Mouse (Mus musculus): ENCODE results near the gene Cenpx. TPM values are rescaled to one million over a fixed set of nuclear protein-coding genes. Genes with fewer than 3 reads are reported as not detected.
"Not testable (repeated sequence)": the region's sequence is repeated elsewhere in the genome, so short reads cannot be mapped to it uniquely, and the experiment has no call there.

Cenpx gene
- total and polyA plus RNA-seq, 2 experiments from 2014 or later, result 70.8 to 94.6 TPM

GRCm38 (mm10) chr11:120679909-120680308, 33.6 kb downstream of the Cenpx start:
- 73% methylated on average over 3 of the region's 3 CpGs for WGBS
- no peak overlapping the region for H3K27ac ChIP-seq (ENCODE audit: low read depth, low read length)
- TF ChIP-seq CTCF (IDR thresholded peaks at IDR 0.05), result peak; percentile 63
- no peaks in the 10 kb centered on the region for H3K9me3 ChIP-seq (ENCODE audit: low read length)
- no peaks in the 10 kb centered on the region for H3K27me3 ChIP-seq (ENCODE audit: insufficient read depth, low read length)
- H3K4me1 ChIP-seq (ENCODE audit: insufficient read depth, low read length), result no peaks in the 10 kb centered on the region
- ATAC-seq (ENCODE audit: low FRiP score) (no peak), DNase-seq (ENCODE audit: low spot score) (no peak)
- H3K4me3 ChIP-seq (ENCODE audit: low read depth, low read length), result no peak overlapping the region
- no peak overlapping the region for H3K9ac ChIP-seq (replicated peaks; ENCODE audit: low read length, poor library complexity, severe bottlenecking)
- H3K4me2 ChIP-seq (ENCODE audit: low read depth, low read length, poor library complexity, severe bottlenecking), result no peak overlapping the region
- peaks cover 49% of the 10 kb centered on the region for H3K36me3 ChIP-seq (ENCODE audit: insufficient read depth, low read length)

GRCm38 (mm10) chr11:120676951-120677350, 36.6 kb downstream of the Cenpx start:
- no peak overlapping the region for H3K27ac ChIP-seq (ENCODE audit: low read depth, low read length)
- H3K9me3 ChIP-seq (ENCODE audit: low read length), result no peaks in the 10 kb centered on the region
- H3K4me1 ChIP-seq (ENCODE audit: insufficient read depth, low read length), result peaks cover 8% of the 10 kb centered on the region
- TF ChIP-seq CTCF (IDR thresholded peaks at IDR 0.05), result no peak
- H3K27me3 ChIP-seq (ENCODE audit: insufficient read depth, low read length), result no peaks in the 10 kb centered on the region
- H3K4me2 ChIP-seq (ENCODE audit: low read depth, low read length, poor library complexity, severe bottlenecking), result no peak overlapping the region
- no peak overlapping the region for H3K9ac ChIP-seq (replicated peaks; ENCODE audit: low read length, poor library complexity, severe bottlenecking)
- no peak overlapping the region for H3K4me3 ChIP-seq (ENCODE audit: low read depth, low read length)
- H3K36me3 ChIP-seq (ENCODE audit: insufficient read depth, low read length), result peaks cover 32% of the 10 kb centered on the region
- 96% methylated on average over 4 of the region's 4 CpGs for WGBS
- no peak for DNase-seq (ENCODE audit: low spot score)
- no peak for ATAC-seq (ENCODE audit: low FRiP score)

- not testable (repeated sequence) for H3K4me3 ChIP-seq (ENCODE audit: low read depth, low read length); H3K27ac ChIP-seq (ENCODE audit: low read depth, low read length); DNase-seq (ENCODE audit: low spot score); H3K4me1 ChIP-seq (ENCODE audit: insufficient read depth, low read length); H3K4me2 ChIP-seq (ENCODE audit: low read depth, low read length, poor library complexity, severe bottlenecking); ATAC-seq (ENCODE audit: low FRiP score); H3K9ac ChIP-seq (replicated peaks; ENCODE audit: low read length, poor library complexity, severe bottlenecking); H3K9me3 ChIP-seq (ENCODE audit: low read length); H3K27me3 ChIP-seq (ENCODE audit: insufficient read depth, low read length)
- peaks cover 24% of the 10 kb centered on the region for H3K36me3 ChIP-seq (ENCODE audit: insufficient read depth, low read length)
- 99% methylated on average over 5 of the region's 5 CpGs for WGBS
Measured at GRCm38 (mm10) chr11:120675875-120676274, 37.7 kb downstream of the Cenpx start.

- peak overlapping the region; percentile 71 for H3K4me3 ChIP-seq (ENCODE audit: low read depth, low read length)
- H3K27ac ChIP-seq (ENCODE audit: low read depth, low read length), result peak overlapping the region; percentile 82
- 29% methylated on average over 12 of the region's 12 CpGs for WGBS
- H3K4me2 ChIP-seq (ENCODE audit: low read depth, low read length, poor library complexity, severe bottlenecking), result peak overlapping the region; percentile 67
- H3K27me3 ChIP-seq (ENCODE audit: insufficient read depth, low read length), result no peaks in the 10 kb centered on the region
- no peaks in the 10 kb centered on the region for H3K9me3 ChIP-seq (ENCODE audit: low read length)
- peak overlapping the region; percentile 77 for H3K9ac ChIP-seq (replicated peaks; ENCODE audit: low read length, poor library complexity, severe bottlenecking)
- peaks cover 8% of the 10 kb centered on the region for H3K4me1 ChIP-seq (ENCODE audit: insufficient read depth, low read length)
- H3K36me3 ChIP-seq (ENCODE audit: insufficient read depth, low read length), result peaks cover 13% of the 10 kb centered on the region
- no peak for TF ChIP-seq CTCF (IDR thresholded peaks at IDR 0.05)
- DNase-seq (ENCODE audit: low spot score) (no peak), ATAC-seq (ENCODE audit: low FRiP score) (peak; percentile 28; the same call in 1 of the 2 replicates)
Measured at GRCm38 (mm10) chr11:120673594-120674122, 39.9 kb downstream of the Cenpx start.

GRCm38 (mm10) chr11:120672687-120673593, 40.6 kb downstream of the Cenpx start, which contains the start of gene Aspscr1:
Gene Aspscr1 (plus strand): TSS chr11:120672973.
- peak within 1 kb of the TSS; percentile 71 for H3K4me3 ChIP-seq (ENCODE audit: low read depth, low read length)
- WGBS, result 1% methylated on average over 74 of the region's 83 CpGs
- peak; percentile 94 for ATAC-seq (ENCODE audit: low FRiP score)

GRCm38 (mm10) chr11:120666617-120667016, 46.9 kb downstream of the Cenpx start:
- Histone ChIP-seq H3K27ac (ENCODE audit: low read depth, low read length) (no peak overlapping the region), H3K4me2 (ENCODE audit: low read depth, low read length, poor library complexity, severe bottlenecking) (no peak overlapping the region), H3K4me1 (ENCODE audit: insufficient read depth, low read length) (no peaks in the 10 kb centered on the region), H3K27me3 (ENCODE audit: insufficient read depth, low read length) (peaks cover 22% of the 10 kb centered on the region), H3K4me3 (ENCODE audit: low read depth, low read length) (no peak overlapping the region), H3K36me3 (ENCODE audit: insufficient read depth, low read length) (no peaks in the 10 kb centered on the region), H3K9ac (replicated peaks; ENCODE audit: low read length, poor library complexity, severe bottlenecking) (no peak overlapping the region), H3K9me3 (ENCODE audit: low read length) (no peaks in the 10 kb centered on the region)
- ATAC-seq (ENCODE audit: low FRiP score), result no peak
- no peak for DNase-seq (ENCODE audit: low spot score)
- TF ChIP-seq CTCF (IDR thresholded peaks at IDR 0.05), result no peak
- 3% methylated on average over 3 of the region's 3 CpGs for WGBS

More at GRCm38 (mm10) chr11:120672687-120673593, 40.6 kb downstream of the Cenpx start, which contains the start of gene Aspscr1:
- no peak for TF ChIP-seq CTCF (IDR thresholded peaks at IDR 0.05)
- H3K36me3 ChIP-seq (ENCODE audit: insufficient read depth, low read length), result peaks cover 9% of the 10 kb centered on the region
- DNase-seq (ENCODE audit: low spot score), result peak; percentile 96
- peak within 1 kb of the TSS; percentile 77 for H3K9ac ChIP-seq (replicated peaks; ENCODE audit: low read length, poor library complexity, severe bottlenecking)
- peak within 1 kb of the TSS; percentile 67 for H3K4me2 ChIP-seq (ENCODE audit: low read depth, low read length, poor library complexity, severe bottlenecking)
- H3K27ac ChIP-seq (ENCODE audit: low read depth, low read length), result peak within 1 kb of the TSS; percentile 82
- peaks cover 8% of the 10 kb centered on the region for H3K4me1 ChIP-seq (ENCODE audit: insufficient read depth, low read length)
- no peaks in the 10 kb centered on the region for H3K27me3 ChIP-seq (ENCODE audit: insufficient read depth, low read length)
- no peaks in the 10 kb centered on the region for H3K9me3 ChIP-seq (ENCODE audit: low read length)
